Mouse (Mus musculus) hindbrain, embryonic 13.5 days (tissue): ENCODE measurements at regions not wholly inside any gene's neighbourhood (a gene's known extent, or its start where the extent isn't known, plus 50 kb on each side); places are given as distances from the start of the nearest gene placed in this dataset.

Experiments used
- ATAC-seq: fragments of 200-750 bp; cut with Nextera tagmentation; 2 replicates; pipeline ENCODE4 v1.8.0; 2017; ENCODE audit warnings: moderate TSS enrichment; ENCODE audit not compliant: low FRiP score
- H3K27ac ChIP-seq: fragments of 300-500 bp; sonication (generic); 2 replicates; pipeline ENCODE4 v1.5.1; 2015; ENCODE audit warnings: inconsistent platforms, mild to moderate bottlenecking, moderate library complexity
- H3K27me3 ChIP-seq: fragments of 300-500 bp; sonication (generic); 2 replicates; pipeline ENCODE4 v1.6.1; 2015; ENCODE audit warnings: mild to moderate bottlenecking, inconsistent platforms
- H3K36me3 ChIP-seq: fragments of 300-500 bp; sonication (generic); 2 replicates; pipeline ENCODE4 v1.6.1; 2015; ENCODE audit warnings: mild to moderate bottlenecking, inconsistent platforms
- H3K4me1 ChIP-seq: fragments of 300-500 bp; sonication (generic); replicated peaks from 2 replicates; pipeline ENCODE4 v1.6.1; 2015; ENCODE audit warnings: inconsistent platforms
- H3K4me2 ChIP-seq: fragments of 300-500 bp; sonication (generic); 2 replicates; pipeline ENCODE4 v1.6.1; 2015; ENCODE audit warnings: inconsistent platforms, mild to moderate bottlenecking, moderate library complexity
- H3K4me3 ChIP-seq: fragments of 300-500 bp; sonication (generic); 2 replicates; pipeline ENCODE4 v1.5.1; 2015; ENCODE audit warnings: mild to moderate bottlenecking, inconsistent platforms
- H3K9ac ChIP-seq: fragments of 300-500 bp; sonication (generic); 2 replicates; pipeline ENCODE4 v1.6.1; 2015; ENCODE audit warnings: mild to moderate bottlenecking, inconsistent platforms
- H3K9me3 ChIP-seq: fragments of 300-500 bp; sonication (generic); 2 replicates; pipeline ENCODE4 v1.6.1; 2016; ENCODE audit warnings: inconsistent platforms
- WGBS: fragments of 180-500 bp; shearing (Covaris S2); methylation state at CpG from one replicate; pipeline ENCODE4 v1.1.7; 2015; 5-methylcytosine and 5-hydroxymethylcytosine counted together

DNA sequence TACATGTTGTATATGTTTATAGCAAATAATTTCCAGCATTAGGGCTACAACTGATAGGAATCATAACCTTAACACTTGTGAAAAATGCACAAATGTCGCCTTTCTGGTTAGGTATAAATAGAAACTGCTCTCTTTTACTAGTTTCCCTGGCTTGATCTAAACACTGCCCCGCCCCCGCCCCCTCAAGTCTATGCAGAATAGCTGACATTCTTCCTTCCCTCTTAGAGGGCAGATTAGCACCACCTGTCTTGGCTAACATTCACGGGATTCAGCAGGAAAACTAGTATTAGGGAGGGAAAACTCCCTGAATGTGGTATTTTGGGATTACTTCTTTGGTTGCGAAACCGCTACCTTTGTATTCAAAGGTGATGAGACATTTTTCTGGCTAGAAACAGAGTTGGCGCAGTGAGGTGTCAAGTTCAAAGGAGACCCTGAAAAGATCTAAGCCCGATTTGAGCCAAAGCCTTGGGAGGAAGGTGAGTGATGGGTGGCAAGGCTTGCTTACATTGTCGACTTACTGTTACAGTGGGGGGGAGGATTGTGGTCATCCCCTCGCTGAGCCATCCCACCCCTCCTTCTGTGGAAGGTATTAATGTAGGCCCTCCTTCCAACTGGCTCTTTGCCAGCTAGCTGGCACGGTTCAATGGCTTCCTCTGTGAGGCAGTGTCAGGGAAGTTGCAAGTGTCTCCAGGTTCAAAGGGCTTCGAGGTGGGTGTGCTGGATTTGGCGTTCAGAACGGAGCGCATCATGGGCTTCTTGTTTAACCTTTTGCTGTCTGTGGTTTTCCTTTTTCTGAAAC lies 209.8 kb upstream of the Nr2f2 start:
- Histone ChIP-seq H3K4me1 (peaks cover 4% of the 10 kb centered on the region; the same call in 1 of the 2 replicates), H3K4me2 (no peak overlapping the region), H3K27ac (no peak overlapping the region), H3K27me3 (0 out of 2 replicates have a peak, but pooled peaks cover 11% of the 10 kb centered on the region), H3K9me3 (no peaks in the 10 kb centered on the region), H3K9ac (no peak overlapping the region), H3K36me3 (no peaks in the 10 kb centered on the region), H3K4me3 (no peak overlapping the region)
- 44% methylated on average over 15 of the region's 15 CpGs for WGBS
- ATAC-seq = no peak

DNA sequence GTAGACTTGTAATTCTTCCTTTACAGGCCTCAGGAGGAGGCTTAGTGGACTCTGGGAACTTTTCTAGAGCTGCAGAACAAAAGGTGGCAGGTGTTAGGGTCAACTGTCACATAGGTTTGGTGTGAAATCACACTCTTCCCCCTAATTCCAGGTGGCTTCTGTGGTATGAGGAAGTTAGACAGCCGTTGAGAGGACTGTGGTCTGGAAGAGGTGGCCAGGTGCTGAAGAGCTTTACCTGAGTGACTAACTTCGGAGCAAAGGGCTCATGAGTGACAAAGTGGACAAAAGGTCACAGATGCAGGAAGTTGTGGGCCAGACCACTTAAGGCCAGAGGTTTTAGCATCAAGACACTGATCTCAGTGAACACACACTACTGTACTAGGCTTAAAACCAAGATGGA lies 209.1 kb upstream of the Nr2f2 start:
- Histone ChIP-seq H3K4me1 (peaks cover 4% of the 10 kb centered on the region; the same call in 1 of the 2 replicates), H3K4me3 (no peak overlapping the region), H3K9ac (no peak overlapping the region), H3K36me3 (no peaks in the 10 kb centered on the region), H3K4me2 (no peak overlapping the region), H3K27ac (no peak overlapping the region), H3K9me3 (no peaks in the 10 kb centered on the region), H3K27me3 (0 out of 2 replicates have a peak, but pooled peaks cover 11% of the 10 kb centered on the region)
- whole genome bisulfite sequencing = 76% methylated on average over 2 of the region's 2 CpGs
- no peak for ATAC-seq

DNA sequence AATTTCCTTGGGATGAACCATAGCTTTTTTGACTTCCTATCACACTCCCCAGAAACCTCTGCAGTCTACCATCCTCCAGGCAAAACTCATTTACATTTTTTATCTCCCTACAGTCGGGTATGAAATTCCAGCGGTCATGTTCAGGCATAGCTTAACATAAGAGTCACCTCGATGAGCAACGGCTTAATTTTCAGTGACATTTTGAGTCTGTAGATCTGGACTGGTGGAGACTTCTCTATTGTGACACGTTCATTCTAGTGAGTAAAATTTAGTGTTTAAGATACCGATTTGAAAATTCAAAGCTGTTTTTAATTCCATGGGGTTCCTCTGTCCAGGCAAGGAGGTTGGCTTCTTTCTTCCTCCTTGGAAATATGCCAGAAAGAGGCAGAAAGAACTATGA lies 207.7 kb upstream of the Nr2f2 start:
- WGBS = 79% methylated on average over 6 of the region's 6 CpGs
- Histone ChIP-seq H3K27ac (no peak overlapping the region), H3K27me3 (0 out of 2 replicates have a peak, but pooled peaks cover 8% of the 10 kb centered on the region), H3K36me3 (no peaks in the 10 kb centered on the region), H3K4me1 (peaks cover 4% of the 10 kb centered on the region; the same call in 1 of the 2 replicates), H3K9ac (no peak overlapping the region), H3K4me2 (no peak overlapping the region), H3K9me3 (no peaks in the 10 kb centered on the region), H3K4me3 (no peak overlapping the region)
- ATAC-seq = no peak

DNA sequence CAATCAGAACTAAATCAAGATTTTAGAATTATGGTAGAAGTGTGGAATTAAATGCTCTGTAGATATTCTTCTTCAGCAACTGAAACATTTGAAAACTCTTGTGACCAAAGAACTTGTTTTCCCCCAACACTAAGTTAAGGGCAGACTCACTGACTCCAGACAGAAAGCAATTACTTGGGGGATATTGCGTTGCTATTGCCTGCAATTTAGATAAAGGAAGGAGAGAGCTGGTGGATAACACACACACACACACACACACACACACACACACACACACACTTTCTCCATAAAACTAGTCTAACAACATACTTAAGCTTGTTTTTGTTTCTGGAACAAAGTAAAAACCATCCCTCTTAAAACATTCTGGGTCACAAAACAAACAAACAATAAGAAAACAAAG lies 198.5 kb upstream of the Nr2f2 start:
- WGBS = 78% methylated on average over 1 of the region's 1 CpGs
- no peak overlapping the region for H3K4me2 ChIP-seq
- H3K9ac ChIP-seq = no peak overlapping the region
- H3K9me3 ChIP-seq = no peaks in the 10 kb centered on the region
- H3K27ac ChIP-seq = no peak overlapping the region
- H3K27me3 ChIP-seq = no peaks in the 10 kb centered on the region
- H3K4me1 ChIP-seq = no peaks in the 10 kb centered on the region
- no peak for ATAC-seq
- no peaks in the 10 kb centered on the region for H3K36me3 ChIP-seq
- no peak overlapping the region for H3K4me3 ChIP-seq

- H3K9ac ChIP-seq = no peak overlapping the region
- ATAC-seq = no peak
- H3K4me3 ChIP-seq = no peak overlapping the region
- 67% methylated on average over 5 of the region's 5 CpGs for WGBS
- H3K4me2 ChIP-seq = no peak overlapping the region
- H3K4me1 ChIP-seq = no peaks in the 10 kb centered on the region
- H3K36me3 ChIP-seq = no peaks in the 10 kb centered on the region
- H3K27me3 ChIP-seq = no peaks in the 10 kb centered on the region
- H3K27ac ChIP-seq = no peak overlapping the region
- H3K9me3 ChIP-seq = no peaks in the 10 kb centered on the region
Observed at GRCm38 (mm10) chr7:70548936-70549450, 182.5 kb upstream of the Nr2f2 start.

- H3K27me3 ChIP-seq = no peaks in the 10 kb centered on the region
- H3K36me3 ChIP-seq = no peaks in the 10 kb centered on the region
- no peak overlapping the region for H3K27ac ChIP-seq
- ATAC-seq = no peak
- 83% methylated on average over 10 of the region's 10 CpGs for WGBS
- H3K4me3 ChIP-seq = no peak overlapping the region
- H3K4me2 ChIP-seq = no peak overlapping the region
- no peaks in the 10 kb centered on the region for H3K9me3 ChIP-seq
- no peak overlapping the region for H3K9ac ChIP-seq
- H3K4me1 ChIP-seq = no peaks in the 10 kb centered on the region
Observed at GRCm38 (mm10) chr7:70541881-70542665, 175.5 kb upstream of the Nr2f2 start.

DNA sequence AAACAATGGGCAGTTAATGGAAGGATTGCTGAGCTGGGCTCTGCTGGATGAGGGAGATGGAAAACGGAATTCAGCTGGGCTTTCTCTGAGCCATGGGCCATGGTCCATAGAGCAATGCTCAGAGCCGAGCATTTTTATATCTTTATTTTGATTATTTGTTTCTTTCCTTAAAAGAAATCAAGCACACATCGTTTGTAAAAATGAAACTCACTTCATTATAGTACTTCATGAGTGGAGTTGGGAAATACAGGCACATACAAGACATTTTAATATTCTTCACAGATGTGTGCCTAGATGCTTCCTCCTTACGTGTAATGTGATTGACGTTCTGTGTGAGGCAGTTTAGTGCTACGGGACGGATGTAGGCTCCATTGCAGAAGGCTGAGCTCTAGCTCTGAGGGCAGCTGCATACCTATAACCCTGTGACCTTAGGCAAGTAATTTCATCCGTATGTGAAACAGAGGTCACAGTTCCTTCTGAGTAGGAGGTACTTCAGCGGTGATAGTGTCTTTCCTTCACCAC lies 172.6 kb upstream of the Nr2f2 start:
- Histone ChIP-seq H3K27ac (no peak overlapping the region), H3K4me1 (no peaks in the 10 kb centered on the region), H3K4me2 (no peak overlapping the region), H3K36me3 (no peaks in the 10 kb centered on the region), H3K4me3 (no peak overlapping the region), H3K9me3 (no peaks in the 10 kb centered on the region), H3K27me3 (no peaks in the 10 kb centered on the region), H3K9ac (no peak overlapping the region)
- WGBS = 75% methylated on average over 9 of the region's 9 CpGs
- ATAC-seq = no peak

- Histone ChIP-seq H3K9ac (no peak overlapping the region), H3K4me3 (no peak overlapping the region), H3K9me3 (0 out of 2 replicates have a peak, but pooled peaks cover 3% of the 10 kb centered on the region), H3K36me3 (no peaks in the 10 kb centered on the region; the same call in 1 of the 2 replicates), H3K4me2 (no peak overlapping the region), H3K4me1 (no peaks in the 10 kb centered on the region), H3K27ac (no peak overlapping the region), H3K27me3 (no peaks in the 10 kb centered on the region)
- no peak for ATAC-seq
- WGBS = 85% methylated on average over 6 of the region's 6 CpGs
Observed at GRCm38 (mm10) chr7:70536046-70536445, 169.5 kb upstream of the Nr2f2 start.

DNA sequence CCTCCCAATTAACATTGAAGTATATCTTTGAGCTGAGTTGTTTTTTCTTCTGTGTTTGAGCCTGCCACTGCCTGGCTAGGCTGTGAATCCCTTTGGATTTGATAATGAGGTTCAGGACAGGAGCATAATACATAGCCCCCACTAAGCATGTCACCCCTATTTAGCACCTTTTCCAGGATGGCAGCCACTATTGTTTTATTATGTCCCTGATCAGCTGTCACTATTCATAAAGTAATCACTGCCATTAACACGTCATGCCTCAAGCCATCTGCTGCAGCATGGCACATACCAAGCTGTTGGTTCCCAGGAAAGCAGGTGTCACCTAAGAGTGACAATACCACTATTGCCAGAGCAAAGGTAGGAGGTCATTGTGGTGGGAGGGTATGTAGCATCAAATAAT lies 167.0 kb upstream of the Nr2f2 start:
- H3K4me1 ChIP-seq = no peaks in the 10 kb centered on the region
- H3K4me2 ChIP-seq = no peak overlapping the region
- no peak overlapping the region for H3K4me3 ChIP-seq
- H3K27ac ChIP-seq = no peak overlapping the region
- H3K9ac ChIP-seq = no peak overlapping the region
- no peaks in the 10 kb centered on the region; the same call in 1 of the 2 replicates for H3K36me3 ChIP-seq
- H3K27me3 ChIP-seq = no peaks in the 10 kb centered on the region
- peak; percentile 28; the same call in 1 of the 2 replicates for ATAC-seq
- WGBS = 32% methylated on average over 1 of the region's 1 CpGs
- 0 out of 2 replicates have a peak, but pooled peaks cover 5% of the 10 kb centered on the region for H3K9me3 ChIP-seq

DNA sequence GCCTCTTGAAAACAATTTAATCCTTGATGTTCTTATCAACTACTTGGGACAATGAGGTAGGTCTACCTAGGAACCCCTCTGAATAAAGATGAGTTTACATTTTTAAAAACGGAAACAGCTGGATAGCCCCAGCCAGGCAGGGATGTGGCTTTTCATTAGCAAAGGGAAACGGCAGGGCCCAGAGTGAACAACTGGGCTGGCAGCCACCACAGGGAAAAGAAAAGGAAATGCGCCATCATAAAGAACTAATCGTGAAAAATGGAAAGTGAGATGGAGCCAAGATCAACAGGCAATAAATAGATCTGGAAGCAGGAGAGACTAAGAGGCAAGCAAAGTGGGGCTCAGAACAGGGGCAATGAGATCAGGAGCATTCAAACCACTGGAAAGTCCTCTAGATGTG lies 161.4 kb upstream of the Nr2f2 start:
- Histone ChIP-seq H3K27ac (no peak overlapping the region), H3K4me3 (no peak overlapping the region), H3K27me3 (no peaks in the 10 kb centered on the region), H3K4me2 (no peak overlapping the region), H3K9me3 (0 out of 2 replicates have a peak, but pooled peaks cover 5% of the 10 kb centered on the region), H3K9ac (no peak overlapping the region), H3K4me1 (no peaks in the 10 kb centered on the region), H3K36me3 (no peaks in the 10 kb centered on the region; the same call in 1 of the 2 replicates)
- no peak for ATAC-seq
- 79% methylated on average over 4 of the region's 4 CpGs for WGBS

DNA sequence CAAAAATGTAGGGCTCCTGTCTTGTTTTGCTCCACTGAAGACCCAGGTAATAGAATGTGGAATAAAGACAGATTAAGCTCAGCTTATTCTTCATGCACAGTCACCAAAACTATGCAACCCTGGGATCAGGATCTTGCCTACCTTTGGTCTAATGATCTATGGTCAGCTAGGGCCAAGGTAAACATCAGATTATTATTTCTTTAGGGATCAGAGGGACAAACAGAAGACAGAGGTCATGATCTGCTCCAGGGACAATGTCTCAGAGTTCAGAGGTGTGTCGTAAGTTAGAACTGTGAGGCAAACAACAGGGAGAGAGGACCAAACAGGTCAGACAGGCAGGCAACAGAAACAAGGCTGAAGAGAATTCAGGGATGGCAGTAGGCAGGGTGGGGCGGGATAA lies 158.8 kb upstream of the Nr2f2 start:
- H3K27ac ChIP-seq = no peak overlapping the region
- ATAC-seq = no peak
- H3K4me3 ChIP-seq = no peak overlapping the region
- H3K9me3 ChIP-seq = no peaks in the 10 kb centered on the region
- no peak overlapping the region for H3K4me2 ChIP-seq
- H3K36me3 ChIP-seq = no peaks in the 10 kb centered on the region
- H3K27me3 ChIP-seq = no peaks in the 10 kb centered on the region
- 94% methylated on average over 2 of the region's 2 CpGs for WGBS
- H3K4me1 ChIP-seq = no peaks in the 10 kb centered on the region
- no peak overlapping the region for H3K9ac ChIP-seq

- WGBS = 93% methylated on average over 9 of the region's 9 CpGs
- H3K36me3 ChIP-seq = no peaks in the 10 kb centered on the region
Observed at GRCm38 (mm10) chr7:70524744-70525143, 158.2 kb upstream of the Nr2f2 start.

More at GRCm38 (mm10) chr7:70524744-70525143, 158.2 kb upstream of the Nr2f2 start:
- H3K4me2 ChIP-seq = no peak overlapping the region
- no peaks in the 10 kb centered on the region for H3K9me3 ChIP-seq
- H3K27me3 ChIP-seq = no peaks in the 10 kb centered on the region
- H3K9ac ChIP-seq = no peak overlapping the region
- H3K27ac ChIP-seq = no peak overlapping the region
- no peaks in the 10 kb centered on the region for H3K4me1 ChIP-seq
- no peak overlapping the region for H3K4me3 ChIP-seq
- no peak for ATAC-seq
